Mouse (Mus musculus): Measurements from ENCODE around the gene Pcgf2.

Gene Pcgf2

DNA sequence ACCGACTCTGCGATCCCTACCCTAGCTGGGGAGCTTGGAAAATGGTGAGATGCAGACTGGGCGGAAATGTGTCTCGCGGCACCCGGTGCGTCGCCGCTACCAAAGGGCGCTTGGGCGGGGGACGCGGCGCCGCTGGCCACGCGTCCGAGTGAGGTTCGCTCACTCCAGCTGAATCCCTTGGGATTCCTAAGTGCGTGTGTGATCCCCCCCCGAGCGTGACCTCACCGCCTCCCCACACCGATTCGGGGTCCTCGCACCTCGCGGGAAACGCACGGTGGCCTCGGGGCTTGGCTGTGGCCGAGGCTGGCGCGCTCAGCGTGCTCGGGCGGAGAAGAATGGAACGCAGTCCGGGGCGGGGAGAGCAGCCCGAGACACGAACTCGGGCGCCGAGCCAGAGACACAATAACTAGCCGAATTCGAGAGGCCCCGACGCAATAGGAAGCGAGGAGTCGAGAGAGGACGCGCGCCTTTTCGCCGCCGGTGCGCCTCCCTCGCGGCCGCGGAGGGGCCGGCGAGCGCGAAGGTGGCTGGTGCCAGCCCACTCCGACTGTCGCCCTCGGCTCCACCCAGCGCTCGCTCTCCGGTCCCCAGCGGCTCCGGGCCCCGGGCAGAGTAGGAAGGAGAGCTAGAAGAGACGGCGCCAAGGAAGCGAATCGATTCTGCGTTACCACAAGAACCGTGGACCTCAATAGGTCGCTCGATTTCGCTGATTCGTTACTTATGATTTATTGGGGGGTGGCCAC lies at the start of gene Pcgf2:
Gene Pcgf2 (minus strand): TSS at position 495 of the 743 bp plus-strand sequence.
- WGBS: under 1% methylated on average over 85 of the region's 85 CpGs

- 82% methylated on average over 5 of the region's 5 CpGs for WGBS
Measured at GRCm38 (mm10) chr11:97748496-97748895, 48.2 kb upstream of the Pcgf2 start.

GRCm38 (mm10) chr11:97747773-97748172 lies 47.5 kb upstream of the Pcgf2 start:
- 81% methylated on average over 8 of the region's 8 CpGs for WGBS

DNA sequence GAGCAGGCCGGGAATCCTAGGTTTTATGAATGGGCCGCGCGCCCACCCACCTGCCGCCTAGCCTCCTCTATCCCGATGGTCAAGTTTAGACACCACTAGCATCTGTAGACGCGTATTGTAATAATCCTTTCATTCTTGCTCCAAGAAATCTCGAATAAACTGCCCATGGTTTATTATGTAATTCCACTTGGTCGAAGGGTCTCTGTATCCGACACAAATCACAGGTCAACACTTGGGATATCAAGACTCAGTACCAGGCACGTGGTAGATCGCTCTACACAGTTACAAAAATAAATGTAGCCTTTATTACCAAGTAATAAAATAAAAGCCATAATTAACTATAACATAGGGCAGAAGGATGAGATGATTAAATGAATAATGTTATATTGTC lies 45.0 kb upstream of the Pcgf2 start:
- WGBS: 5% methylated on average over 13 of the region's 13 CpGs

- WGBS: under 1% methylated on average over 57 of the region's 57 CpGs
Measured at GRCm38 (mm10) chr11:97744718-97745330, 44.5 kb upstream of the Pcgf2 start.

DNA sequence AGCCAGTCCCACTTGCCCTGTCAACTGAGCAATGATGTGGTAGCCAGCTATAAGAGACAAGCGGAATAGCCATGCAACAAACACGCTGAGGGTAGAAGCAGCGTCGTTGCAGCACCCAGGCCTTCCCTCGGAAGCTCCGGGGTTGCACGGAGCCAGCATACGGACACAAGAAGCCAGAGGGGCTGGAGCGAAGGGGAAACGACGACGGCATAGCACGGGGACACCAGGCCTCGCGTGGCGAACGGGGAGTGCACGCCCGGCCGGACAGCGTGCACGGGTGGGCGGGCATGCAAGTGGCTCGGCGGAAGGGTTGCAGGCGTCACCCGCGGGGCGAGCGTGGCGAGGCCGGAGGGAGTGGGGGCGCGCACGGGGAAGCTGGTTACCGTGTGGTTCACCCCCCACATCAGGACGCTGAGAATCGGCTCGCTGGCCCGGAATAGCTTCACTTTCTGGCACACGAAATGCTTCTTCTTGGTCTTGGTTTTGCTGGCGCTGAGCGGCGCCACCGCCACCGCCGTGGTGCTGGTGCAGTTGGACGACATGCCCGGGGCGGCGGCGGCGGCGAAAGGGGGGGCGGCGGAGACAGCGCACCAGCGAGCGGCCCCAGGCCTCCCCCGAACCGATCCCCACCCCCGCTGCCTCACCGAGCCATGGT lies 43.9 kb upstream of the Pcgf2 start, which contains the start of gene Pip4k2b:
Gene Pip4k2b (minus strand): TSS at position 642 of the 655 bp plus-strand sequence.
- WGBS: under 1% methylated on average over 63 of the region's 63 CpGs

DNA sequence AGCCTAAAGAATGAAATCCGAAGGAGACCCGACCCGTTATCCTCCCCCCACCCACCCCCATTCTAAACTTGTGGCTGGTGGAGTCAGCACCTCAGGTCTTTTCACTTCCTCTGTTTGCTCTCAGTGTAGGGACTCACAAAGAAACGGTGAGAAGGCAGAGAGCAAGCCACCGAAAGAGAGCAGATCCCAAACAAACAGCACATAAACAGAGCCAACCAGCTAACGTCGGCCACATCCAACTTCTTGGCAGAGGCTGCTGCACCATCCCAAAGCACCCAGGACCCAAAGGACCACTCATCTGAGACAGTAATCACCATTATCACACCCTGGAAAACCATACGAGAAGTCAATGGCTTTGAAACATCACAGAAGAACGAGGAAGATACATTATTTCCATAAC lies 43.1 kb upstream of the Pcgf2 start:
- 6% methylated on average over 9 of the region's 9 CpGs for WGBS

DNA sequence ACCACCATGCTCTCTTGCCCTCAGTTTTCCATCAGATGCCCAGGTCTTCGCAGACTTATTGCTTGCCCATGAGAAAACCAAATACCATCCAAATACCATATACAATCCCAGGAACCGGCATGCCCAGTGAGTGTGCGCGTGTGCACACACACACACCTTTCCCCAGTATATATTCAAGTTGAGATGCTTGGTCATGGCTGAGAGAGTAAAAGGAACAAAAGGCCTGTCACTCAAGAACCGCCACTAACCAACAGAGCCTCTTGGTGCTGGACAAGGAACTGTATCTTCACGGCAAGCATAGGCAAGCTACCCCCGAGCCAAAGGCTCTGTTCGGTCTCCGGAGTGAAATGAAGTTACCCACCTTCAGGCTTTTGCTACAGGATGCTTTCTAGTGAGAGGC lies 42.3 kb upstream of the Pcgf2 start:
- WGBS: 70% methylated on average over 9 of the region's 9 CpGs

- 89% methylated on average over 5 of the region's 5 CpGs for WGBS
Measured at GRCm38 (mm10) chr11:97742157-97742556, 41.9 kb upstream of the Pcgf2 start.

DNA sequence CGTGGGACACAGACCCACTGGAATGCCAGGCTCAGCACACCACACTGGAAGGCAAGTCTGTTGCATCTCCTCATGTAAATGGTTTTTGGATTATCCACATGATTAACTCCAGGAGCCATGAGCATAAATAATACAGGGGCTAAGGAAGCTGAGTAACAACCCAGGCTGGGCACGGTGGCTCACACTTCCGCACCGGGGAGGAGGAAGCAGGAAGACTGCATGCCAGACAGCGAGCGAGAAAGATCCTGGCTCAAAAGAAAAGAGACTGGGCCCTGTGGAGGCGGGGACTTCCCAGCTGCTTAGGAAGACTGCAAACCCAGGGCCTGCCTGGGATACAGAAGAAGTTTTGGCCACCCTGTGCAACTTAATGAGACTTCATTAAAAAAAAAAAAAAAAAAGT lies 39.9 kb upstream of the Pcgf2 start:
- 19% methylated on average over 7 of the region's 7 CpGs for WGBS

DNA sequence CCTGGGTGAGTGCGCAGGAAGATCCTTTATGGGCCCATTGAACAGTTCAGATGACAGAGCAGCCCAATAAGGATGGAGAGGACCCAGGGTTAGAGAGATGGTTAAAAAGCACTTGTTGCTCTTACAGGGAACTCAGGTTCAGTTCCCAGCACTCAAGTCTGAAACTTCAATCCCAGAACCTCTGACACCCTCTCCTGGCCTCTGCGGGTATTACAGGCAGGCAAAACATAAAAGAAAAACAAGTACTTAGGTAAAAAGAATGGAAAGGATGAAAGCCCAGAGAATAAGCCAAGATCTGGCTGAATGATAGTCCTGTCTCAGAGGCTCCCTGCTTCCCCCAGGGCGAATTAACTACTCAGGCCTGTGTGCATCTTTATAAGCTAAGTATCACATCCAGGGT lies 38.9 kb upstream of the Pcgf2 start:
- 90% methylated on average over 3 of the region's 3 CpGs for WGBS

DNA sequence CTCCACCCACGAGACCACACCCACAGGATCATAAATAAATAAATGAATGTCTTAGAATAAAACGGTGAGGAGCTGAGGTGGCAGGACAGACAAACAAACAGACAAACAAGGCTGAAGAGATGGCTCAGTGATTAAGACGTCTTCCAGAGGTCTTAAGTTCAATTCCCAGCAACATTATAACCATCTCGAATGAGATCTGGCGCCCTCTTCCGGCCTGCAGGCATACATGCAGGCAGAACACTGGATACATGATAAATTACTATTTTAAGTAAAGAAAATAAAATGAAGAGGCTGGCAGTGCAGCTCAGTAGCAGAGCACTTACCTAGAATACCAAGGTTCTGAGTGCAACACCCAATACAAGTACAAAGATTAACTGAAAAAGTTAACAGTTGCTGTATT lies 38.4 kb upstream of the Pcgf2 start:
- WGBS: 68% methylated on average over 6 of the region's 6 CpGs

DNA sequence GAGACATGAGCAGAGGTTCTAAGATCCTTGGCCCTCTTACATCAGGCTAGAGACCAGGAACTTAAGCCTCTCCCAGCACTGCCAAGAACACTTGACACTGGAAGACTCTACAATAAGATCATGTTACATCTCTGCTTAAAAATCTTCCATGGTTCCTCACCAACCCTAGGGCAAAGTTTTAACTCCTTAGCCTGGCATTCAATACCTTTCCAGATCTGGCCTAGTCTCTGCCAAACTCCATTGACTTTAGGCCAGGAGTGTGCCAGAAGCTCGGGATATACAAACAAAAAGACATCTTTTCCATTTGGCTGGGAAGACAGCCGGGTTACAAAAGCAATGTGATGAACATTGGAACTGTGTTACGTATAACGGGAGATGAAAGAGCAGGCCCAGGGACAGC lies 37.3 kb upstream of the Pcgf2 start:
- WGBS: 44% methylated on average over 4 of the region's 4 CpGs

DNA sequence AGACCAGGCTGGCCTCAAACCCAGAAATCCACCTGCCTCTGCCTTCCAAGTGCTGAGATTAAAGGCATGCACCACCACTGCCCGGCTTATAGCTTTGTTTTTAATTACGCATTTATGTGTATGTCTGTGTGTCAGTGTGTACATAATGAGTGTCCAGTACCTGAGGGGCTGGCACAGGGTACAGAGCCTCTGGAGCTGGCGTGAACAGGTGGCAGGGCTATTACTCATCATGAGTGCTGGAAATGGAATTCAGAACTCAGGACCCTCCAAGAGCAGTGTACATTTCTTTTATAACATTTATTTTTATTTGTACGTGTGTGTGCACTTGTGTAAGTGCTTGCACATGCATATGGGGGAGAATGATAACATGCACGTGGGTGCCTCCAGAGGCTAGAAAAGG lies 36.3 kb upstream of the Pcgf2 start:
- WGBS: 78% methylated on average over 5 of the region's 5 CpGs

DNA sequence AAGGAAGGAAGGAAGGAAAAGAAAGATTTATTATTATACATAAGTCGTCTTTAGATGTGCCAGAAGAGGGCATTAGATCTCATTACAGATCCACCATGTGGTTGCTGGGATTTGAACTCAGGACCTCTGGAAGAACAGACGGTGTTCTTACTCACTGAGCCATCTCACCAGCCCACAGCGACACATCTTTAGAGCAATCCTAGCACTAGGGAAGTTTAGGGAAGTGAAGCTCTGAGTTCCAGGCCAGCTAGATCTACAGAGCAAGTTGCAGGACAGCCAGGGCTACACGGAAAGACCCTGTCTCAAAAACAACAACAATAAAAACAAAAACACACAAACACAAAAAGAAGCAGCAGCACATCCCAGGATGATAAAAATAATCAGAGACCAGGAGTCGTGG lies 34.5 kb upstream of the Pcgf2 start:
- WGBS: 75% methylated on average over 5 of the region's 5 CpGs

GRCm38 (mm10) chr11:97733689-97734088 lies 33.4 kb upstream of the Pcgf2 start:
- 35% methylated on average over 10 of the region's 10 CpGs for WGBS

- 78% methylated on average over 7 of the region's 7 CpGs for WGBS
Measured at GRCm38 (mm10) chr11:97728730-97729129, 28.4 kb upstream of the Pcgf2 start.

DNA sequence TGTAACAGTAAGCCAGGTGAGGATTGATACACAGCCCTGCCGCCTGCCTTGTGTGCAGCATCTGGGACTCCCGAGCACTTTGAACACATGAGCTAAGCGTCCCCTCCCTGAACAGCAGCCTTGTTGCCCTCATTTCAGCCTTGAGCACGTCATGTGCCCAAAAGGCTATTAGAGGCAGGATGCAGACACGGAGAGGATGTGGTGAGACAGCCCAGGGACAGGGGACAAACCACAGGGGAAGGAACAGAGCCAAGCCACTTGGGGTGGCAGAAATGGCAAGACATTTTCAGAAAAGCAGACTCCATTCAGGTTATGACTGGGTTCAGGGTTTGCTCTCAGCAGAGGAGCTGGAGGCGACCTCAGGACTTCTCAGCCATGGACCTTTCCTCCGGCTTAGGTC lies 28.0 kb upstream of the Pcgf2 start:
- WGBS: 75% methylated on average over 7 of the region's 7 CpGs

DNA sequence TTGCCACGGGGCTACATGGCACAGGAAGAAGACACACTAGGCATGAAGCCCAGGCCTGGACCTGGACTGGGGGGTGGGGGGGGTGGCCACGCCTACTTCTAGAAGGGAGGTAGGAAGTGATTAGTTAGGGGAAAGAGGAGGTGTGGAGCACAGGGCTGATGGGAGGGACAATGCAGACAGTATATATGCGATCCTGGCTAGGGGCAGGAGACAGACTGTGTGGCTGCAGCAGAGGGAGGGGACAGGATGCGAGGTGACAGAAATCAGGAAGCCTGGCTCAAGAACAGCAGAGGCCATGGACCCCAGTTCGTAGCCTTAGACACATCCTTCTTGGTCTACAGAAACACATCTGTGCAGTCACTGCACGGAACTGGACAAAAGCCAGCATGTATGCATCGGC lies 23.4 kb upstream of the Pcgf2 start:
- 71% methylated on average over 7 of the region's 7 CpGs for WGBS

GRCm38 (mm10) chr11:97721338-97721737 lies 21.0 kb upstream of the Pcgf2 start:
- 92% methylated on average over 4 of the region's 4 CpGs for WGBS

DNA sequence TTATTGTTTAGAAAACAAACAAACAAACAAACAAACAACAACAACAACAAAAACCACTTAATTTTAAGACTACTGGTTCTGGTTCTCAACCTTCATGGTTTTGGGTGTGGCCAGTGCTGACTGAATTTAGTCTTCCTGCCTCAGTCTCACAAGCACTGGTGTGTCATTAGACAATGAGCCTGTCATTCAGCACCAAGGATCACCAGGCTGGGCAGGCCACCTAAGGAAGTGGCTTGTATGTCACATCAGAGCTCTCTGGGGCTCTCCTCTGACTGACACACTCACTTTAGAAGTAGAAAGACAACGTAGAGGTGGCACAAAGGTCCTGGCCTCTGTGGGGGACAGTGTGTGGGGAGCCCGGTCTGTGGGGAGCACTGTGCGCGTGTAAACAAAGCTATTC lies 18.7 kb upstream of the Pcgf2 start:
- 84% methylated on average over 4 of the region's 4 CpGs for WGBS

DNA sequence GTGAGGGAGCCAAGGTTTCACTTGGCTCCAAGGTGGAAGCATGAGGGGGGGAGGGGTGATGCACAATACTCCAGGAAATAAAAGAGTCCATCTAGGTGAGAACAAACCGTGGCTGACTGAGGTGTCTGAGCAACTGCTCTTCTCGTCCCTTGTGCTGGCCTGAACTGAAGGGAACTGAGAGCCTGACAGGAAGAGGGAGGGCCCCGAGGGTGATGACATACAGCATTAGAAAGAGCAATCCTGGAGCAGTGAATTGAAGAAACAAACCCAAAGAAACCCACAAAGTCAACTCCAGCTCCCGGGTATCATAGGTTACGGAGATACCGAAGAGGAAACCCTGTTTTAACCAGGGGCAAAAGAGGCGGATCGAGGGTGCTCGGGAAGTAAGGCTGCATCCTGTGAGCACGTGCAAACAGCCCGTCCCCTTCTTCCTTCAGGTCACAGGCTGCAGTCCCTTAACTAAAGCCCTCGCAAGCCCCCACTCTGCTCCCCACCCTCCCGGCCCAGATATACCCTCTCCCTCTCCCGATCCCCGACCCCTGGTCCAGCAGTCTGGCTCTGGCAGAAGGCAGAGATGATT lies 18.1 kb upstream of the Pcgf2 start:
- 74% methylated on average over 15 of the region's 15 CpGs for WGBS
